Mouse (Mus musculus) cortical plate, adult 2 months (tissue): ENCODE data around the gene Gm49486. TPM values are rescaled to one million over a fixed set of nuclear protein-coding genes. Genes with fewer than 3 reads are reported as not detected.

ENCODE experiments used
- H3K27ac ChIP-seq: fragments of 200-500 bp; 2 replicates; pipeline ENCODE4 v1.5.1; 2012; ENCODE audit warnings: low read length, control low read depth, inconsistent platforms; ENCODE audit not compliant: insufficient read depth
- H3K4me1 ChIP-seq: fragments of 200-500 bp; 2 replicates; pipeline ENCODE4 v1.6.1; 2011; ENCODE audit warnings: low read length; ENCODE audit not compliant: control insufficient read depth, insufficient read depth
- H3K4me3 ChIP-seq: fragments of 200-500 bp; 2 replicates; pipeline ENCODE4 v1.5.1; 2011; ENCODE audit warnings: mild to moderate bottlenecking, low read length, control low read depth; ENCODE audit not compliant: insufficient read depth
- CTCF ChIP-seq: fragments of 200-500 bp; IDR thresholded peaks from 2 replicates; pipeline ENCODE4 v1.5.1; 2011; ENCODE audit warnings: mild to moderate bottlenecking, control low read depth, low read length; ENCODE audit not compliant: insufficient read depth; ENCODE audit errors: extremely low read depth
- POLR2A ChIP-seq: fragments of 200-500 bp; IDR thresholded peaks from 2 replicates; pipeline ENCODE4 v1.6.1; 2011; ENCODE audit warnings: mild to moderate bottlenecking, low read length, control low read depth; ENCODE audit not compliant: insufficient read depth; ENCODE audit errors: extremely low read depth
- polyA plus RNA-seq: library from polyadenylated mRNA; depleted of rRNA; stranded (reverse); fragments of >200 nt; gene quantifications from 2 replicates; pipeline ENCODE4 v1.2.3, GENCODE M21; 2012; rRNA removed

Gene Gm49486
- polyA plus RNA-seq, 1 experiment = 1.2 TPM

- Histone ChIP-seq H3K4me3 (no peak overlapping the region), H3K4me1 (no peaks in the 10 kb centered on the region), H3K27ac (no peak overlapping the region)
- no peak for TF ChIP-seq CTCF
- no peak for TF ChIP-seq POLR2A
Observed at GRCm38 (mm10) chr15:79298553-79298952, 69.4 kb downstream of the Gm49486 start.

DNA sequence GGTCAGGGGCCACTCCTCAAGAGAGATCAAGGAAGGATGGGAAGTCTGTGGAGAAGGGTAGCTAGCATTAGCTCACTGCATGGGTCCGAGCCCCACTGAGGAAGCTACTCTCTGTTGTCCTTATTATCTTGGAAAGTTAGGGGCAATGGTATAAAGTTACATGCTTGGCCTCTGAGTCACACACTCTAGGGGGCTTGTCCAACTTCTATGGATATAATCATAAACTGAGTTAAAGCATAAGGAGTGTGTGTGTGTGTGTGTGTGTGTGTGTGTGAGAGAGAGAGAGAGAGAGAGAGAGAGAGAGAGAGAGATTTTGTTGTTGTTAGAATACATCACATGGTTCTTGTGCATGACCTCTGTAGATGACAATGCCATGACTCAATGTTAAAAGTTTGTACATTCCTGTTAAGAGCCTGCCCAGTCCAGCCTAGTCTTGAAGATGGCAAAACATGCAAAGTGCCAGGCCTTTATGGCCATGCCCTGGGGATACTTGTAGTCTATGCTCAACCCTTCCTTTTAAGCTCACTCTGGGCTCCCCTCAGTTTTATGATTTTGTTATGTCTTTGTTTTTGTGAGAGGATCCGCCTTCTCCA is 70.5 kb downstream of the Gm49486 start:
- no peak for TF ChIP-seq CTCF
- TF ChIP-seq POLR2A = no peak

GRCm38 (mm10) chr15:79303725-79304124 is 74.5 kb downstream of the Gm49486 start:
- H3K4me3 ChIP-seq = no peak overlapping the region
- no peak for TF ChIP-seq POLR2A
- TF ChIP-seq CTCF = no peak

More for the DNA sequence above, 70.5 kb downstream of the Gm49486 start:
- H3K4me3 ChIP-seq = no peak overlapping the region
- H3K4me1 ChIP-seq = no peaks in the 10 kb centered on the region
- H3K27ac ChIP-seq = no peak overlapping the region

GRCm38 (mm10) chr15:79304832-79305231 is 75.6 kb downstream of the Gm49486 start:
- TF ChIP-seq CTCF = no peak
- no peak for TF ChIP-seq POLR2A
- Histone ChIP-seq H3K4me3 (no peak overlapping the region), H3K4me1 (no peaks in the 10 kb centered on the region), H3K27ac (no peak overlapping the region)

More at GRCm38 (mm10) chr15:79303725-79304124, 74.5 kb downstream of the Gm49486 start:
- Histone ChIP-seq H3K27ac (no peak overlapping the region), H3K4me1 (no peaks in the 10 kb centered on the region)

DNA sequence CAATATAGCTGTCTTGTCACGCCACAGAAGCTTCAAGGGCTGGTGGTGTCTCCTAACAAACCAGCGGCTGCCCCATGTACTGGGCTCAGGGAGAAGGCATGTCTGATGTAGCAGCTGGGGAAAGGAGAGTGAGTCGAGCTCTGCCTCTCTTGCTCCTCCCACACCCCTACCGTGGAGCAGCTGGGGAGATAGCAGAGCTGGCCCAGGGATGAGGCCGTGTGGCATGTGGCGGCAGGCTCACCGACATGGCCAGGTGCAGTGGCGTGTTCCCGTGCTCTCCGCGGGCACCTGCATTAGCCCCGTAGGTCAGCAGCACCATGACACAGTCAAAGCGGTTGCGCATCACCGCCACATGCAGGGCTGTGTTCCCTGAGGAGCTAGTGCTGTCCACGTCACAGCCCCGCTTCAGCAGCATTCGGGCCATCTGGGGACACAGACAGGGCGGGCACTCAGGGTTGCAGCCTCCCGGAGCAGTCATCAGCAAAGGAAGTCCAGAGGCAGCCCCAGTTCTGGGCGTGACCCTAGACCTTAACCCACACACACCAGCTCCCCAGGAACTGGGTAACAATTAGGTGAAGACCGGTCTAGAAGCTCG is 76.9 kb downstream of the Gm49486 start:
- no peak overlapping the region for H3K27ac ChIP-seq

More for the DNA sequence above, 76.9 kb downstream of the Gm49486 start:
- Histone ChIP-seq H3K4me1 (no peaks in the 10 kb centered on the region), H3K4me3 (no peak overlapping the region)
- TF ChIP-seq POLR2A = no peak
- no peak for TF ChIP-seq CTCF

Other genes with a start within 250 kb of the Gm49486 start
- 109 and 124 TPM in 2 replicates for gene H1f0, start 200.9 kb upstream of the Gm49486 start, polyA plus RNA-seq
- 0.26 and 0.38 TPM in 2 replicates for gene Galr3, start 187.5 kb upstream of the Gm49486 start, polyA plus RNA-seq
- 26.5 and 28.2 TPM in 2 replicates for gene Ankrd54, start 166.5 kb upstream of the Gm49486 start, polyA plus RNA-seq
- 86.8 and 93.0 TPM in 2 replicates for gene Eif3l, start 154.2 kb upstream of the Gm49486 start, polyA plus RNA-seq
- 25.0 and 27.6 TPM in 2 replicates for gene Micall1, start 120.5 kb upstream of the Gm49486 start, polyA plus RNA-seq
- gene Polr2f, start 88.4 kb upstream of the Gm49486 start, polyA plus RNA-seq = 131 and 134 TPM in 2 replicates
- gene 1700088E04Rik, start 88.1 kb upstream of the Gm49486 start, polyA plus RNA-seq = 16.5 and 17.1 TPM in 2 replicates
- 60.8 and 69.3 TPM in 2 replicates for gene Sox10, start 64.2 kb upstream of the Gm49486 start, polyA plus RNA-seq
- 82.6 and 90.5 TPM in 2 replicates for gene Pick1, start 218 bp upstream of the Gm49486 start, polyA plus RNA-seq
- 0.15 TPM in 1 of 2 replicates, not detected in the other for gene Slc16a8, start 25.4 kb downstream of the Gm49486 start, polyA plus RNA-seq
- gene Baiap2l2, start 56.1 kb downstream of the Gm49486 start, polyA plus RNA-seq = 4.6 and 4.7 TPM in 2 replicates
- gene Pla2g6, start 99.0 kb downstream of the Gm49486 start, polyA plus RNA-seq = 27.4 and 28.9 TPM in 2 replicates
- gene Maff, start 117.2 kb downstream of the Gm49486 start, polyA plus RNA-seq = 0.71 and 0.78 TPM in 2 replicates
- 69.6 and 75.6 TPM in 2 replicates for gene Tmem184b, start 174.2 kb downstream of the Gm49486 start, polyA plus RNA-seq
- gene Csnk1e, start 226.2 kb downstream of the Gm49486 start, polyA plus RNA-seq = 185 and 194 TPM in 2 replicates